ENCODE assay signal across 8 mouse cellular contexts in genomic region chr17:85189227-85190127, GRCm38 (mm10).
DNase-seq lines count a peak whose midpoint lies in the region; ATAC-seq and TF ChIP-seq lines count a peak whose summit lies in the region.

No protein-coding gene starts in this region.

- no peaks in the 10 kb centered on the region for H3K79me2 ChIP-seq in C2C12 (ENCODE audit: control insufficient read depth, insufficient read depth)

- H3K4me2 ChIP-seq in kidney, embryonic 14.5 days (replicated peaks; ENCODE audit: low read depth, low read length), result peak overlapping the region; percentile 39
- peak overlapping the region; percentile 39 for H3K4me2 ChIP-seq in limb, embryonic 14.5 days (replicated peaks; ENCODE audit: low read depth, low read length, severe bottlenecking)
- H3K4me2 ChIP-seq in midbrain, postnatal 0 days (ENCODE audit: low read depth, low read length, poor library complexity, severe bottlenecking), result peak overlapping the region; percentile 40

- peaks cover 2% of the 10 kb centered on the region for H3K4me1 ChIP-seq in heart, embryonic 10.5 days
- peaks cover 3% of the 10 kb centered on the region; the same call in 1 of the 2 replicates for H3K4me1 ChIP-seq in kidney, embryonic 14.5 days (ENCODE audit: control insufficient read depth, insufficient read depth, low read length)
- peaks cover 6% of the 10 kb centered on the region; the same call in 1 of the 2 replicates for H3K4me1 ChIP-seq in limb, embryonic 14.5 days (ENCODE audit: control insufficient read depth, insufficient read depth, low read length)
- no peaks in the 10 kb centered on the region for H3K4me1 ChIP-seq in midbrain, postnatal 0 days (ENCODE audit: insufficient read depth, low read length)

- H3K9me3 ChIP-seq in heart, embryonic 10.5 days, result no peaks in the 10 kb centered on the region
- no peaks in the 10 kb centered on the region for H3K9me3 ChIP-seq in kidney, embryonic 14.5 days (ENCODE audit: control insufficient read depth, low read length)
- H3K9me3 ChIP-seq in limb, embryonic 14.5 days (ENCODE audit: control insufficient read depth, low read length), result no peaks in the 10 kb centered on the region
- no peaks in the 10 kb centered on the region for H3K9me3 ChIP-seq in midbrain, postnatal 0 days (ENCODE audit: low read length)

- H3K36me3 ChIP-seq in C2C12 (ENCODE audit: control insufficient read depth, insufficient read depth), result no peaks in the 10 kb centered on the region
- no peaks in the 10 kb centered on the region for H3K36me3 ChIP-seq in heart, embryonic 10.5 days
- H3K36me3 ChIP-seq in kidney, embryonic 14.5 days (ENCODE audit: control insufficient read depth, insufficient read depth, low read length), result no peaks in the 10 kb centered on the region
- no peaks in the 10 kb centered on the region for H3K36me3 ChIP-seq in limb, embryonic 14.5 days (ENCODE audit: control insufficient read depth, insufficient read depth, low read length)
- no peaks in the 10 kb centered on the region for H3K36me3 ChIP-seq in midbrain, postnatal 0 days (ENCODE audit: insufficient read depth, low read length)

- no peak for TF ChIP-seq POLR2A in limb, embryonic 14.5 days (IDR thresholded peaks at IDR 0.05; ENCODE audit: borderline replicate concordance, extremely low read depth, insufficient read depth, insufficient read length)

- no peak overlapping the region for H3K9ac ChIP-seq in kidney, embryonic 14.5 days (ENCODE audit: low read depth, low read length)
- no peak overlapping the region for H3K9ac ChIP-seq in limb, embryonic 14.5 days (ENCODE audit: low read depth, low read length, severe bottlenecking)
- no peak overlapping the region for H3K9ac ChIP-seq in midbrain, postnatal 0 days (replicated peaks; ENCODE audit: low read length, poor library complexity, severe bottlenecking)

- H3K27me3 ChIP-seq in C2C12 (ENCODE audit: control insufficient read depth, insufficient read depth, insufficient read length), result no peaks in the 10 kb centered on the region
- no peaks in the 10 kb centered on the region for H3K27me3 ChIP-seq in heart, embryonic 10.5 days (ENCODE audit: insufficient read depth, poor library complexity, severe bottlenecking)
- peaks cover 3% of the 10 kb centered on the region; the same call in 1 of the 2 replicates for H3K27me3 ChIP-seq in kidney, embryonic 14.5 days (ENCODE audit: control insufficient read depth, insufficient read depth, low read length)
- H3K27me3 ChIP-seq in limb, embryonic 14.5 days (ENCODE audit: control insufficient read depth, insufficient read depth, low read length), result no peaks in the 10 kb centered on the region
- 0 out of 2 replicates have a peak, but pooled peaks cover 3% of the 10 kb centered on the region for H3K27me3 ChIP-seq in midbrain, postnatal 0 days (ENCODE audit: insufficient read depth, low read length)

- peak; percentile 91 for ATAC-seq in erythroblast, adult 5-6 weeks (replicated peaks; ENCODE audit: low FRiP score, poor library complexity, severe bottlenecking)
- ATAC-seq in kidney, embryonic 14.5 days (ENCODE audit: low FRiP score, low TSS enrichment), result peak; percentile 93
- peak; percentile 87 for ATAC-seq in limb, embryonic 14.5 days (ENCODE audit: low FRiP score, low read depth)
- peak; percentile 66; the same call in 1 of the 2 replicates for ATAC-seq in midbrain, postnatal 0 days (ENCODE audit: low FRiP score)

- no peak overlapping the region for H3K27ac ChIP-seq in heart, embryonic 10.5 days
- H3K27ac ChIP-seq in kidney, embryonic 14.5 days (ENCODE audit: low read depth, low read length), result no peak overlapping the region
- H3K27ac ChIP-seq in limb, embryonic 14.5 days (replicated peaks; ENCODE audit: low read depth, low read length), result no peak overlapping the region
- H3K27ac ChIP-seq in midbrain, postnatal 0 days (ENCODE audit: low read depth, low read length), result no peak overlapping the region

- WGBS in heart, embryonic 10.5 days, result 3% methylated on average over 14 of the region's 14 CpGs
- whole genome bisulfite sequencing in kidney, embryonic 14.5 days, result 3% methylated on average over 14 of the region's 14 CpGs
- WGBS in limb, embryonic 14.5 days, result 6% methylated on average over 14 of the region's 14 CpGs
- 5% methylated on average over 14 of the region's 14 CpGs for WGBS in midbrain, postnatal 0 days

- peak; percentile 72 for TF ChIP-seq CTCF in C2C12 (IDR thresholded peaks at IDR 0.05; ENCODE audit: control insufficient read depth, insufficient read depth, insufficient read length)
- peak; percentile 98 for TF ChIP-seq CTCF in midbrain, postnatal 0 days (IDR thresholded peaks at IDR 0.05)

- no peak overlapping the region for H3ac ChIP-seq in C2C12 (ENCODE audit: control insufficient read depth, insufficient read length, low read depth)

- H3K79me3 ChIP-seq in C2C12 (ENCODE audit: low read depth), result no peaks in the 10 kb centered on the region

- H3K4me3 ChIP-seq in C2C12 (ENCODE audit: insufficient read depth, poor library complexity, severe bottlenecking), result no peak overlapping the region
- peak overlapping the region; percentile 31; the same call in 1 of the 2 replicates for H3K4me3 ChIP-seq in heart, embryonic 10.5 days
- peak overlapping the region; percentile 6; the same call in 1 of the 2 replicates for H3K4me3 ChIP-seq in kidney, embryonic 14.5 days (ENCODE audit: low read length)
- H3K4me3 ChIP-seq in limb, embryonic 14.5 days (replicated peaks; ENCODE audit: low read length), result peak overlapping the region; percentile 18; the same call in 1 of the 2 replicates
- H3K4me3 ChIP-seq in midbrain, postnatal 0 days (ENCODE audit: low read depth, low read length), result no peak overlapping the region

- DNase-seq in brain, adult 2 months (ENCODE audit: low read depth, low spot score), result peak; percentile 93
- DNase-seq in heart, embryonic 10.5 days (ENCODE audit: low spot score), result peak; percentile 89
- DNase-seq in limb, embryonic 14.5 days (ENCODE audit: low spot score), result peak; percentile 85
- peak; percentile 92 for DNase-seq in midbrain, postnatal 0 days (ENCODE audit: low spot score)
- DNase-seq in spleen, postnatal 10 days (ENCODE audit: low spot score in 2 of 2), result peak; percentile 51 to 81

TF ChIP-seq in C2C12, 6 proteins besides CTCF, POLR2A, EP300 and RAD21:
- TF ChIP-seq MYOG (IDR thresholded peaks at IDR 0.05; ENCODE audit: control insufficient read depth, extremely low read depth, insufficient read length), result no peak
- TF ChIP-seq MYOD1 (IDR thresholded peaks at IDR 0.05; ENCODE audit: control insufficient read depth, insufficient read length, low read depth), result no peak
- TF ChIP-seq USF1 (IDR thresholded peaks at IDR 0.05; ENCODE audit: low read depth), result no peak
- TF ChIP-seq CEBPB (IDR thresholded peaks at IDR 0.05; ENCODE audit: low read depth), result no peak
- TF ChIP-seq MAX (IDR thresholded peaks at IDR 0.05), result no peak
- no peak for TF ChIP-seq FOSL1 (IDR thresholded peaks at IDR 0.05; ENCODE audit: insufficient read depth, low read length, poor library complexity, severe bottlenecking)

Comparison
In these comparisons a context has a peak if more than half of its experiments do, and no peak if none do; other contexts are left out.
1. H3K4me3 ChIP-seq: peak in heart, embryonic 10.5 days (single experiment), kidney, embryonic 14.5 days (single experiment) and limb, embryonic 14.5 days (single experiment); none in C2C12 (single experiment) and midbrain, postnatal 0 days (single experiment).
2. Peak in every context shown above with its lines, with median percentiles within 50 percentile points of each other: DNase-seq, ATAC-seq and H3K4me2 ChIP-seq.